Mouse (Mus musculus): Measurements from ENCODE around the gene Thegl. TPM values are rescaled to one million over a fixed set of nuclear protein-coding genes. Genes with fewer than 3 reads are reported as not detected.

The Thegl gene
- polyA plus RNA-seq, 1 experiment = not detected

GRCm38 (mm10) chr5:77038451-77038850 lies 22.6 kb downstream of the Thegl start:
- H3K9me3 ChIP-seq = peaks cover 7% of the 10 kb centered on the region
- no peak overlapping the region for H3K4me3 ChIP-seq (replicated peaks)
- no peaks in the 10 kb centered on the region for H3K36me3 ChIP-seq (replicated peaks; ENCODE audit: low read length)
- peaks cover 8% of the 10 kb centered on the region for H3K4me1 ChIP-seq
- peaks cover 5% of the 10 kb centered on the region for H3K27me3 ChIP-seq (replicated peaks)
- TF ChIP-seq FLI1 (IDR thresholded peaks at IDR 0.05; ENCODE audit: low read length) (no peak), GATA1 (IDR thresholded peaks at IDR 0.05; ENCODE audit: borderline replicate concordance, low read length) (no peak)

GRCm38 (mm10) chr5:77039391-77039790 lies 23.6 kb downstream of the Thegl start:
- H3K4me3 ChIP-seq (replicated peaks) = no peak overlapping the region
- TF ChIP-seq GATA1 (IDR thresholded peaks at IDR 0.05; ENCODE audit: borderline replicate concordance, low read length) (no peak), FLI1 (IDR thresholded peaks at IDR 0.05; ENCODE audit: low read length) (no peak)
- peaks cover 7% of the 10 kb centered on the region for H3K9me3 ChIP-seq
- H3K4me1 ChIP-seq = peaks cover 8% of the 10 kb centered on the region
- H3K27me3 ChIP-seq (replicated peaks) = peaks cover 6% of the 10 kb centered on the region
- H3K36me3 ChIP-seq (replicated peaks; ENCODE audit: low read length) = no peaks in the 10 kb centered on the region

GRCm38 (mm10) chr5:77044362-77044761 lies 28.5 kb downstream of the Thegl start:
- Histone ChIP-seq H3K36me3 (replicated peaks; ENCODE audit: low read length) (no peaks in the 10 kb centered on the region), H3K9me3 (no peaks in the 10 kb centered on the region), H3K27me3 (replicated peaks) (peaks cover 10% of the 10 kb centered on the region), H3K4me1 (peaks cover 3% of the 10 kb centered on the region; the same call in 1 of the 2 replicates), H3K4me3 (replicated peaks) (no peak overlapping the region)
- TF ChIP-seq GATA1 (IDR thresholded peaks at IDR 0.05; ENCODE audit: borderline replicate concordance, low read length) (no peak), FLI1 (IDR thresholded peaks at IDR 0.05; ENCODE audit: low read length) (no peak)

GRCm38 (mm10) chr5:77052616-77053015 lies 36.8 kb downstream of the Thegl start:
- no peaks in the 10 kb centered on the region for H3K36me3 ChIP-seq (replicated peaks; ENCODE audit: low read length)

GRCm38 (mm10) chr5:77056881-77057440 lies 41.1 kb downstream of the Thegl start:
- TF ChIP-seq FLI1 (IDR thresholded peaks at IDR 0.05; ENCODE audit: low read length) (no peak), GATA1 (IDR thresholded peaks at IDR 0.05; ENCODE audit: borderline replicate concordance, low read length) (no peak)
- peaks cover 2% of the 10 kb centered on the region; the same call in 1 of the 2 replicates for H3K9me3 ChIP-seq
- no peak overlapping the region for H3K4me3 ChIP-seq (replicated peaks)

More at GRCm38 (mm10) chr5:77052616-77053015, 36.8 kb downstream of the Thegl start:
- Histone ChIP-seq H3K27me3 (replicated peaks) (peaks cover 13% of the 10 kb centered on the region), H3K4me3 (replicated peaks) (no peak overlapping the region), H3K9me3 (peaks cover 2% of the 10 kb centered on the region; the same call in 1 of the 2 replicates), H3K4me1 (no peaks in the 10 kb centered on the region)
- TF ChIP-seq FLI1 (IDR thresholded peaks at IDR 0.05; ENCODE audit: low read length) (no peak), GATA1 (IDR thresholded peaks at IDR 0.05; ENCODE audit: borderline replicate concordance, low read length) (no peak)

GRCm38 (mm10) chr5:77060363-77060762 lies 44.5 kb downstream of the Thegl start:
- peaks cover 18% of the 10 kb centered on the region for H3K27me3 ChIP-seq (replicated peaks)
- TF ChIP-seq FLI1 (IDR thresholded peaks at IDR 0.05; ENCODE audit: low read length) = no peak
- no peak for TF ChIP-seq GATA1 (IDR thresholded peaks at IDR 0.05; ENCODE audit: borderline replicate concordance, low read length)
- no peak overlapping the region for H3K4me3 ChIP-seq (replicated peaks)
- H3K9me3 ChIP-seq = no peaks in the 10 kb centered on the region
- H3K36me3 ChIP-seq (replicated peaks; ENCODE audit: low read length) = no peaks in the 10 kb centered on the region
- peaks cover 7% of the 10 kb centered on the region for H3K4me1 ChIP-seq

More at GRCm38 (mm10) chr5:77056881-77057440, 41.1 kb downstream of the Thegl start:
- peaks cover 21% of the 10 kb centered on the region for H3K27me3 ChIP-seq (replicated peaks)
- H3K4me1 ChIP-seq = peaks cover 7% of the 10 kb centered on the region
- no peaks in the 10 kb centered on the region for H3K36me3 ChIP-seq (replicated peaks; ENCODE audit: low read length)

- TF ChIP-seq FLI1 (IDR thresholded peaks at IDR 0.05; ENCODE audit: low read length) (no peak), GATA1 (IDR thresholded peaks at IDR 0.05; ENCODE audit: borderline replicate concordance, low read length) (no peak)
- no peaks in the 10 kb centered on the region for H3K36me3 ChIP-seq (replicated peaks; ENCODE audit: low read length)
- peak overlapping the region; percentile 75 for H3K4me3 ChIP-seq (replicated peaks)
- H3K27me3 ChIP-seq (replicated peaks) = peaks cover 20% of the 10 kb centered on the region
- no peaks in the 10 kb centered on the region for H3K9me3 ChIP-seq
- H3K4me1 ChIP-seq = peaks cover 7% of the 10 kb centered on the region
These were observed 45.7 kb downstream of the Thegl start for GRCm38 (mm10) chr5:77061372-77062038.

- 0 out of 2 replicates have a peak, but pooled peaks cover 2% of the 10 kb centered on the region for H3K9me3 ChIP-seq
- TF ChIP-seq GATA1 (IDR thresholded peaks at IDR 0.05; ENCODE audit: borderline replicate concordance, low read length) = no peak
- TF ChIP-seq FLI1 (IDR thresholded peaks at IDR 0.05; ENCODE audit: low read length) = no peak
- H3K4me1 ChIP-seq = no peaks in the 10 kb centered on the region
- no peaks in the 10 kb centered on the region for H3K36me3 ChIP-seq (replicated peaks; ENCODE audit: low read length)
- no peak overlapping the region for H3K4me3 ChIP-seq (replicated peaks)
- H3K27me3 ChIP-seq (replicated peaks) = peaks cover 11% of the 10 kb centered on the region
These were observed 51.5 kb downstream of the Thegl start for GRCm38 (mm10) chr5:77067321-77067720.

- H3K9me3 ChIP-seq = 0 out of 2 replicates have a peak, but pooled peaks cover 5% of the 10 kb centered on the region
- H3K36me3 ChIP-seq (replicated peaks; ENCODE audit: low read length) = no peaks in the 10 kb centered on the region
- TF ChIP-seq GATA1 (IDR thresholded peaks at IDR 0.05; ENCODE audit: borderline replicate concordance, low read length) = no peak
- TF ChIP-seq FLI1 (IDR thresholded peaks at IDR 0.05; ENCODE audit: low read length) = no peak
- H3K27me3 ChIP-seq (replicated peaks) = peaks cover 11% of the 10 kb centered on the region
- no peaks in the 10 kb centered on the region for H3K4me1 ChIP-seq
- H3K4me3 ChIP-seq (replicated peaks) = no peak overlapping the region
These were observed 55.2 kb downstream of the Thegl start for GRCm38 (mm10) chr5:77070987-77071386.

GRCm38 (mm10) chr5:77071626-77072025 lies 55.8 kb downstream of the Thegl start:
- peaks cover 11% of the 10 kb centered on the region for H3K27me3 ChIP-seq (replicated peaks)
- no peaks in the 10 kb centered on the region for H3K4me1 ChIP-seq
- H3K36me3 ChIP-seq (replicated peaks; ENCODE audit: low read length) = no peaks in the 10 kb centered on the region
- H3K9me3 ChIP-seq = peaks cover 5% of the 10 kb centered on the region; the same call in 1 of the 2 replicates
- no peak overlapping the region for H3K4me3 ChIP-seq (replicated peaks)
- TF ChIP-seq GATA1 (IDR thresholded peaks at IDR 0.05; ENCODE audit: borderline replicate concordance, low read length) = no peak
- no peak for TF ChIP-seq FLI1 (IDR thresholded peaks at IDR 0.05; ENCODE audit: low read length)

Measured in megakaryocyte, embryonic 14.5 days (primary cell).